Mouse (Mus musculus): ENCODE data around the gene Lman1l. TPM values are rescaled to one million over a fixed set of nuclear protein-coding genes. Genes with fewer than 3 reads are reported as not detected.

The Lman1l gene
- not detected for polyA plus RNA-seq (2014; fragmentation: Illumina TruSeq; extraction: RNeasy Lipid Tissue Mini Kit (QIAGEN cat#74804); ENCODE audit: low read depth, low replicate concordance)

GRCm38 (mm10) chr9:57620674-57621073 lies at the start of gene Lman1l:
Gene Lman1l (minus strand): TSS chr9:57620774.

GRCm38 (mm10) chr9:57653283-57653682 lies 32.7 kb upstream of the Lman1l start, which contains the start of gene Csk:
Gene Csk (minus strand): TSS chr9:57653631.

GRCm38 (mm10) chr9:57606139-57606851 lies 14.3 kb downstream of the Lman1l start, which contains the start of gene Cplx3:
Gene Cplx3 (minus strand): TSS chr9:57606281.

DNA sequence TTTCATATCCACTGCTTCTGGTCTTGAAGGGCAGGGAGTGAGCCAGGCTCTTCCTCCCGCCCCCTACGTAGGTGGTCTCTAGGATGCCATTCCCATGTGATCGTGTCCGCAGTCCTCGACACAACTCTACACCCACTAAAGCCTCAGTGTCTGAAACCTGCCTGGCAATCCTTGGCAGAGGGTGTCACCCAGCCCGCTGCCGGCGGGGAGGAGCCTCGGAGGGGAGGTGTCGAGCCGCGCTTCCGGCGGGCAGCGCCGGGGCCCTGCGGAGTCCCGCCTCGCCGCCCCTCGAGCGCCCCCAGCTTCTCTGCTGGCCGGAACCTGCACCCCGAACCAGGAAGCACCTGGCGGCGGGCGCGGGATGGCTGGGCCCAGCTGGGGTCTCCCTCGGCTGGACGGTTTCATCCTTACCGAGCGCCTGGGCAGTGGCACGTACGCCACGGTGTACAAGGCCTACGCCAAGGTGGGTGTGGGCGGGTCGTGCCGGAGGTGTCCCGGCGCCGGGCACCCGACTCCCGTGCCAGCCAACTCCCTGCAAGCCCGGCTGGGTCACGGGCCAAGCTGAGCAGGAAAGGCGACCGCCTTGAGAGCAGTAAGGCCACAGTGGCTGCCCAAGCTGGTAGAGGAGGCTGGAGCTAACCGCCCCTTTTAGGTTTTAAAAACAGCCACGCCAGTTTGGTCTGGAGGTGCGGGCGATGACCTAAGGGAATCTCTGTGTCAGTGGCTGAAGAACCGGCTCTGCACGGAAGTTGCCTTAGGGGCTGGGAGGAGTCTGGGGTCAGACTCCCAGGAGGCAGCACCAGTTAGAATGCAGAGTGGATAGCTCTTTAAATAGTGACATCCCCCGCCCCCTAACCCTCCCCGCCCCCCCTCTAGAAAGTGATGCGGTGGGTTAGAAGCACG lies 31.1 kb downstream of the Lman1l start, which contains the start of gene Ulk3:
Ulk3 (plus strand) TSS at position 229 of the 903 bp plus-strand sequence.

GRCm38 (mm10) chr9:57560861-57561710 lies 59.5 kb downstream of the Lman1l start, which contains the start of gene Scamp2:
Gene Scamp2 (plus strand): TSS chr9:57560943.

Other genes with a start within 250 kb of the Lman1l start
- 10.9 TPM for gene Ppcdc, start 180.7 kb downstream of the Lman1l start, polyA plus RNA-seq (2014; fragmentation: Illumina TruSeq; extraction: RNeasy Lipid Tissue Mini Kit (QIAGEN cat#74804); ENCODE audit: low read depth, low replicate concordance)
- 13.2 TPM for gene Scamp5, start 152.7 kb downstream of the Lman1l start, polyA plus RNA-seq (2014; fragmentation: Illumina TruSeq; extraction: RNeasy Lipid Tissue Mini Kit (QIAGEN cat#74804); ENCODE audit: low read depth, low replicate concordance)
- gene Rpp25, start 116.7 kb downstream of the Lman1l start, polyA plus RNA-seq (2014; fragmentation: Illumina TruSeq; extraction: RNeasy Lipid Tissue Mini Kit (QIAGEN cat#74804); ENCODE audit: low read depth, low replicate concordance) = not detected
- 1,010 TPM for gene Cox5a, start 99.5 kb downstream of the Lman1l start, polyA plus RNA-seq (2014; fragmentation: Illumina TruSeq; extraction: RNeasy Lipid Tissue Mini Kit (QIAGEN cat#74804); ENCODE audit: low read depth, low replicate concordance)
- gene Fam219b, start 83.2 kb downstream of the Lman1l start, polyA plus RNA-seq (2014; fragmentation: Illumina TruSeq; extraction: RNeasy Lipid Tissue Mini Kit (QIAGEN cat#74804); ENCODE audit: low read depth, low replicate concordance) = 5.0 TPM
- gene Mpi, start 68.0 kb downstream of the Lman1l start, polyA plus RNA-seq (2014; fragmentation: Illumina TruSeq; extraction: RNeasy Lipid Tissue Mini Kit (QIAGEN cat#74804); ENCODE audit: low read depth, low replicate concordance) = 22.1 TPM
- 41.6 TPM for gene Scamp2, start 59.8 kb downstream of the Lman1l start, polyA plus RNA-seq (2014; fragmentation: Illumina TruSeq; extraction: RNeasy Lipid Tissue Mini Kit (QIAGEN cat#74804); ENCODE audit: low read depth, low replicate concordance)
- gene Ulk3, start 31.3 kb downstream of the Lman1l start, polyA plus RNA-seq (2014; fragmentation: Illumina TruSeq; extraction: RNeasy Lipid Tissue Mini Kit (QIAGEN cat#74804); ENCODE audit: low read depth, low replicate concordance) = 9.9 TPM
- gene Cplx3, start 14.5 kb downstream of the Lman1l start, polyA plus RNA-seq (2014; fragmentation: Illumina TruSeq; extraction: RNeasy Lipid Tissue Mini Kit (QIAGEN cat#74804); ENCODE audit: low read depth, low replicate concordance) = not detected
- gene Csk, start 32.9 kb upstream of the Lman1l start, polyA plus RNA-seq (2014; fragmentation: Illumina TruSeq; extraction: RNeasy Lipid Tissue Mini Kit (QIAGEN cat#74804); ENCODE audit: low read depth, low replicate concordance) = 5.5 TPM
- not detected for gene Cyp1a2, start 62.9 kb upstream of the Lman1l start, polyA plus RNA-seq (2014; fragmentation: Illumina TruSeq; extraction: RNeasy Lipid Tissue Mini Kit (QIAGEN cat#74804); ENCODE audit: low read depth, low replicate concordance)
- gene Cyp1a1, start 67.2 kb upstream of the Lman1l start, polyA plus RNA-seq (2014; fragmentation: Illumina TruSeq; extraction: RNeasy Lipid Tissue Mini Kit (QIAGEN cat#74804); ENCODE audit: low read depth, low replicate concordance) = not detected
- 5.5 TPM for gene Edc3, start 87.8 kb upstream of the Lman1l start, polyA plus RNA-seq (2014; fragmentation: Illumina TruSeq; extraction: RNeasy Lipid Tissue Mini Kit (QIAGEN cat#74804); ENCODE audit: low read depth, low replicate concordance)
- 72.0 TPM for gene Clk3, start 145.1 kb upstream of the Lman1l start, polyA plus RNA-seq (2014; fragmentation: Illumina TruSeq; extraction: RNeasy Lipid Tissue Mini Kit (QIAGEN cat#74804); ENCODE audit: low read depth, low replicate concordance)
- 4.7 TPM for gene Arid3b, start 216.0 kb upstream of the Lman1l start, polyA plus RNA-seq (2014; fragmentation: Illumina TruSeq; extraction: RNeasy Lipid Tissue Mini Kit (QIAGEN cat#74804); ENCODE audit: low read depth, low replicate concordance)

Data from sigmoid colon, adult 10 weeks (tissue).